Mouse (Mus musculus): ENCODE data around the gene Cachd1.

- TF ChIP-seq CTCF (IDR thresholded peaks at IDR 0.05) = no peak
- no peak for TF ChIP-seq POLR2A (IDR thresholded peaks at IDR 0.05; ENCODE audit: insufficient read depth, low read depth, low read length)
- no peak for TF ChIP-seq EP300 (IDR thresholded peaks at IDR 0.05; ENCODE audit: insufficient read depth, low read depth, low read length)
Observed at GRCm38 (mm10) chr4:100759603-100760002, 16.9 kb upstream of the Cachd1 start.

Measured in heart, adult 2 months (tissue).